Mouse (Mus musculus): ENCODE measurements around the gene Scfd2.

- TF ChIP-seq CTCF (IDR thresholded peaks at IDR 0.05; ENCODE audit: low read depth) (no peak), EP300 (IDR thresholded peaks at IDR 0.05; ENCODE audit: low read depth) (no peak)
Measured at GRCm38 (mm10) chr5:74190161-74190491, 341.4 kb downstream of the Scfd2 start.
